10 mouse cellular contexts compared by ENCODE assay signal in genomic region chr8:8984159-8984828, GRCm38 (mm10).
A peak's percentile ranks its signal among the peaks of the same experiment; 100 is the strongest.
DNase-seq lines count a peak whose midpoint lies in the region; ATAC-seq and TF ChIP-seq lines count a peak whose summit lies in the region.
"Had no signal": no experiment of that assay in that cellular context is flagged by ENCODE, and none has a peak within 500 bp of the region (broad histone marks: within the 10 kb centered on the region; RNA-seq: fewer than 3 reads in every experiment).

No protein-coding gene starts in this region.

- no peaks in the 10 kb centered on the region for H3K36me3 ChIP-seq in forebrain, embryonic 11.5 days (ENCODE audit: control insufficient read depth, insufficient read depth, low read length)
- H3K36me3 ChIP-seq in forebrain, embryonic 10.5 days (replicated peaks) = no peaks in the 10 kb centered on the region
- no peaks in the 10 kb centered on the region for H3K36me3 ChIP-seq in spleen, adult 2 months (ENCODE audit: control insufficient read depth, insufficient read depth, low read length)
- H3K36me3 ChIP-seq in liver, embryonic 12.5 days = no peaks in the 10 kb centered on the region

- no peaks in the 10 kb centered on the region for H3K9me3 ChIP-seq in forebrain, embryonic 11.5 days (ENCODE audit: control insufficient read depth, low read length)
- H3K9me3 ChIP-seq in forebrain, embryonic 10.5 days = peaks cover 8% of the 10 kb centered on the region; the same call in 1 of the 2 replicates
- no peaks in the 10 kb centered on the region for H3K9me3 ChIP-seq in liver, embryonic 12.5 days (replicated peaks)

- no peak for DNase-seq in forebrain, embryonic 11.5 days (ENCODE audit: low spot score)
- no peak for DNase-seq in forebrain, embryonic 10.5 days (ENCODE audit: extremely low spot score, low spot score)
- no peak for DNase-seq in spleen, adult 2 months (ENCODE audit: low read depth in 1 of 2, low spot score in 2 of 2)
- no peak for DNase-seq in spleen, adult 18-20 months
- DNase-seq in adrenal gland, postnatal 14 days = no peak
- no peak for DNase-seq in urinary bladder, postnatal 4 days (ENCODE audit: low spot score in 2 of 2)
- no peak for DNase-seq in layer of hippocampus, adult 18-20 months (ENCODE audit: low spot score in 2 of 2)

- WGBS in forebrain, embryonic 11.5 days = 19% methylated on average over 13 of the region's 13 CpGs
- WGBS in forebrain, embryonic 10.5 days = 14% methylated on average over 13 of the region's 13 CpGs
- 11% methylated on average over 13 of the region's 13 CpGs for WGBS in spleen, adult 2 months
- WGBS in liver, embryonic 12.5 days (ENCODE audit: insufficient replicate concordance) = 12% methylated on average over 13 of the region's 13 CpGs

- H3K9ac ChIP-seq in forebrain, embryonic 11.5 days (ENCODE audit: low read length) = no peak overlapping the region
- no peak overlapping the region for H3K9ac ChIP-seq in liver, embryonic 12.5 days
- H3K9ac ChIP-seq: liver, embryonic 14.5 days had no signal

- peaks cover 6% of the 10 kb centered on the region; the same call in 1 of the 2 replicates for H3K4me1 ChIP-seq in forebrain, embryonic 11.5 days (replicated peaks; ENCODE audit: control insufficient read depth, insufficient read depth, low read length)
- peaks cover 34% of the 10 kb centered on the region for H3K4me1 ChIP-seq in forebrain, embryonic 10.5 days
- H3K4me1 ChIP-seq in spleen, adult 2 months (ENCODE audit: control insufficient read depth, insufficient read depth, insufficient read length) = peaks cover 10% of the 10 kb centered on the region; the same call in 1 of the 2 replicates
- H3K4me1 ChIP-seq in liver, embryonic 12.5 days = 0 out of 2 replicates have a peak, but pooled peaks cover 8% of the 10 kb centered on the region

- TF ChIP-seq CTCF in spleen, adult 2 months (IDR thresholded peaks at IDR 0.05; ENCODE audit: extremely low read depth, insufficient read depth, insufficient read length, insufficient replicate concordance) = no peak

- H3K4me3 ChIP-seq in forebrain, embryonic 11.5 days (ENCODE audit: low read depth, low read length) = no peak overlapping the region
- no peak overlapping the region for H3K4me3 ChIP-seq in forebrain, embryonic 10.5 days
- H3K4me3 ChIP-seq in spleen, adult 2 months (ENCODE audit: extremely low read depth, insufficient read depth, insufficient read length) = peak overlapping the region; percentile 25; the same call in 1 of the 2 replicates
- no peak overlapping the region for H3K4me3 ChIP-seq in liver, embryonic 12.5 days

- peak; percentile 49; the same call in 1 of the 2 replicates for ATAC-seq in forebrain, embryonic 11.5 days (replicated peaks; ENCODE audit: low FRiP score)
- ATAC-seq in liver, embryonic 12.5 days = no peak
- ATAC-seq: intestine, postnatal 0 days had no signal

- H3K27me3 ChIP-seq in forebrain, embryonic 11.5 days (ENCODE audit: control insufficient read depth, insufficient read depth, low read length) = no peaks in the 10 kb centered on the region
- H3K27me3 ChIP-seq in forebrain, embryonic 10.5 days (ENCODE audit: poor library complexity, severe bottlenecking) = peaks cover 25% of the 10 kb centered on the region
- no peaks in the 10 kb centered on the region for H3K27me3 ChIP-seq in spleen, adult 2 months (ENCODE audit: control insufficient read depth, insufficient read depth, low read length)
- no peaks in the 10 kb centered on the region for H3K27me3 ChIP-seq in liver, embryonic 12.5 days (replicated peaks)

- no peak for TF ChIP-seq POLR2A in spleen, adult 2 months (IDR thresholded peaks at IDR 0.05; ENCODE audit: low read depth, low read length)

- no peak overlapping the region for H3K27ac ChIP-seq in forebrain, embryonic 11.5 days (ENCODE audit: low read depth, low read length)
- H3K27ac ChIP-seq in forebrain, embryonic 10.5 days = no peak overlapping the region
- no peak overlapping the region for H3K27ac ChIP-seq in spleen, adult 2 months (ENCODE audit: insufficient read depth, low read length)
- no peak overlapping the region for H3K27ac ChIP-seq in liver, embryonic 12.5 days
- H3K27ac ChIP-seq: liver, embryonic 14.5 days had no signal

- no peak overlapping the region for H3K4me2 ChIP-seq in forebrain, embryonic 11.5 days (ENCODE audit: low read depth, low read length, severe bottlenecking)
- H3K4me2 ChIP-seq in liver, embryonic 12.5 days = 0 out of 2 replicates have a peak overlapping the region, but pooled peaks have one; percentile 6
